Mouse (Mus musculus): Measurements from ENCODE around the gene Nom1. TPM values are rescaled to one million over a fixed set of nuclear protein-coding genes. Genes with fewer than 3 reads are reported as not detected.

Nom1 gene
- polyA plus RNA-seq, 1 experiment from 2014 or later: 27.0 TPM

Other genes with a start within 250 kb of the Nom1 start
- 1.3 and 1.9 TPM in 2 replicates for gene Rnf32, start 238.7 kb upstream of the Nom1 start, polyA plus RNA-seq (2015; fragmentation: Nextera tagmentation; extraction: Ambion mirVana)
- gene Lmbr1, start 56.3 kb upstream of the Nom1 start, polyA plus RNA-seq (2015; fragmentation: Nextera tagmentation; extraction: Ambion mirVana): 5.2 and 6.0 TPM in 2 replicates
- gene Mnx1, start 43.8 kb downstream of the Nom1 start, polyA plus RNA-seq (2015; fragmentation: Nextera tagmentation; extraction: Ambion mirVana): not detected in 2 replicates
- gene Ube3c, start 134.6 kb downstream of the Nom1 start, polyA plus RNA-seq (2015; fragmentation: Nextera tagmentation; extraction: Ambion mirVana): 17.2 and 20.5 TPM in 2 replicates

Measured in thymus, postnatal 0 days (tissue).